Mouse (Mus musculus) frontal cortex, postnatal 14 days (tissue): Measurements from ENCODE around the gene 0610040J01Rik.

Experiments used
- DNase-seq, 2 experiments: peaks; one replicate each; pipeline ENCODE4 v3.0.0; 2022; ENCODE audit warnings: low spot score in 2 of 2

The 0610040J01Rik gene

GRCm38 (mm10) chr5:63903329-63903728 lies 91.2 kb downstream of the 0610040J01Rik start:
- no peak for DNase-seq

GRCm38 (mm10) chr5:63906149-63907093 lies 94.3 kb downstream of the 0610040J01Rik start:
- DNase-seq: peak; percentile 63 to 89

GRCm38 (mm10) chr5:63907513-63907912 lies 95.3 kb downstream of the 0610040J01Rik start:
- DNase-seq: no peak

- no peak for DNase-seq
Observed at GRCm38 (mm10) chr5:63910171-63910960, 98.2 kb downstream of the 0610040J01Rik start.

- DNase-seq: no peak
Observed at GRCm38 (mm10) chr5:63914896-63915295, 102.7 kb downstream of the 0610040J01Rik start.

GRCm38 (mm10) chr5:63916457-63917139 lies 104.4 kb downstream of the 0610040J01Rik start:
- no peak for DNase-seq

GRCm38 (mm10) chr5:63918201-63918600 lies 106.0 kb downstream of the 0610040J01Rik start:
- no peak for DNase-seq

GRCm38 (mm10) chr5:63923305-63924025 lies 111.3 kb downstream of the 0610040J01Rik start:
- DNase-seq: no peak

GRCm38 (mm10) chr5:63925035-63925628 lies 113.0 kb downstream of the 0610040J01Rik start:
- DNase-seq: no peak

GRCm38 (mm10) chr5:63930824-63931358 lies 118.7 kb downstream of the 0610040J01Rik start:
- no peak for DNase-seq

GRCm38 (mm10) chr5:63932829-63933228 lies 120.7 kb downstream of the 0610040J01Rik start:
- DNase-seq: no peak

- no peak for DNase-seq
Observed at GRCm38 (mm10) chr5:63935581-63935980, 123.4 kb downstream of the 0610040J01Rik start.

- DNase-seq: no peak
Observed at GRCm38 (mm10) chr5:63936740-63937139, 124.6 kb downstream of the 0610040J01Rik start.

GRCm38 (mm10) chr5:63938575-63938974 lies 126.4 kb downstream of the 0610040J01Rik start:
- DNase-seq: no peak

GRCm38 (mm10) chr5:63941891-63942290 lies 129.7 kb downstream of the 0610040J01Rik start:
- no peak for DNase-seq

GRCm38 (mm10) chr5:63943291-63943690 lies 131.1 kb downstream of the 0610040J01Rik start:
- no peak for DNase-seq

- DNase-seq: no peak
Observed at GRCm38 (mm10) chr5:63947526-63947925, 135.4 kb downstream of the 0610040J01Rik start.

GRCm38 (mm10) chr5:63949195-63949594 lies 137.0 kb downstream of the 0610040J01Rik start:
- DNase-seq: no peak
